Mouse (Mus musculus) liver, postnatal 0 days (tissue): Measurements from ENCODE around the gene Lyst. TPM values are rescaled to one million over a fixed set of nuclear protein-coding genes. Genes with fewer than 3 reads are reported as not detected.

Source experiments
- ATAC-seq: fragments of 200-750 bp; cut with Nextera tagmentation; 2 replicates; pipeline ENCODE4 v1.8.0; 2017; ENCODE audit warnings: mild to moderate bottlenecking, moderate library complexity
- DNase-seq: peaks from one replicate; pipeline ENCODE4 v3.0.0-alpha.2; 2016
- H3K27ac ChIP-seq: fragments of 300-500 bp; sonication (generic); 2 replicates; pipeline ENCODE4 v1.5.1; 2014; ENCODE audit warnings: antibody characterized with exemption, moderate library complexity, mild to moderate bottlenecking, low read depth
- H3K27me3 ChIP-seq: fragments of 300-500 bp; sonication (generic); 2 replicates; pipeline ENCODE4 v1.6.1; 2014; ENCODE audit warnings: low read length, control low read depth, mixed read lengths; ENCODE audit not compliant: insufficient read depth
- H3K36me3 ChIP-seq: fragments of 300-500 bp; sonication (generic); replicated peaks from 2 replicates; pipeline ENCODE4 v1.6.1; 2014; ENCODE audit warnings: mild to moderate bottlenecking, control low read depth, low read length, moderate library complexity, mixed read lengths; ENCODE audit not compliant: insufficient read depth
- H3K4me1 ChIP-seq: fragments of 300-500 bp; sonication (generic); 2 replicates; pipeline ENCODE4 v1.6.1; 2014; ENCODE audit warnings: antibody characterized with exemption, mild to moderate bottlenecking, control low read depth; ENCODE audit not compliant: insufficient read depth
- H3K4me2 ChIP-seq: fragments of 300-500 bp; sonication (generic); 2 replicates; pipeline ENCODE4 v1.6.1; 2014; ENCODE audit warnings: low read depth, mild to moderate bottlenecking, low read length, moderate library complexity, mixed read lengths
- H3K4me3 ChIP-seq: fragments of 300-500 bp; sonication (generic); 2 replicates; pipeline ENCODE4 v1.5.1; 2014; ENCODE audit warnings: low read depth, low read length
- H3K9ac ChIP-seq: fragments of 300-500 bp; sonication (generic); replicated peaks from 2 replicates; pipeline ENCODE4 v1.6.1; 2014; ENCODE audit warnings: mild to moderate bottlenecking, moderate library complexity
- H3K9me3 ChIP-seq: fragments of 300-500 bp; sonication (generic); 2 replicates; pipeline ENCODE4 v1.6.1; 2016; ENCODE audit warnings: mild to moderate bottlenecking, control low read depth, low read length, mixed read lengths
- CTCF ChIP-seq: sonication (generic); IDR thresholded peaks from 2 replicates; pipeline ENCODE4 v1.5.1; 2016; ENCODE audit warnings: antibody characterized with exemption, low read depth
- EP300 ChIP-seq: IDR thresholded peaks from 2 replicates; pipeline ENCODE4 v1.6.1; 2016; ENCODE audit warnings: antibody characterized with exemption, low read depth, mild to moderate bottlenecking
- WGBS: fragments of 180-500 bp; shearing (Covaris S2); extraction: QIAGEN DNeasy Blood & Tissue Kit; methylation state at CpG from one replicate; pipeline ENCODE4 v1.1.7; 2014; ENCODE audit not compliant: insufficient replicate concordance; 5-methylcytosine and 5-hydroxymethylcytosine counted together
- polyA plus RNA-seq: library from polyadenylated mRNA; unstranded; fragments of >200 nt; fragmentation: Nextera tagmentation; extraction: Ambion mirVana; gene quantifications from 2 replicates; pipeline ENCODE4 v1.2.1, GENCODE M21; 2015

The Lyst gene
- polyA plus RNA-seq, 1 experiment from 2014 or later: 5.6 TPM

DNA sequence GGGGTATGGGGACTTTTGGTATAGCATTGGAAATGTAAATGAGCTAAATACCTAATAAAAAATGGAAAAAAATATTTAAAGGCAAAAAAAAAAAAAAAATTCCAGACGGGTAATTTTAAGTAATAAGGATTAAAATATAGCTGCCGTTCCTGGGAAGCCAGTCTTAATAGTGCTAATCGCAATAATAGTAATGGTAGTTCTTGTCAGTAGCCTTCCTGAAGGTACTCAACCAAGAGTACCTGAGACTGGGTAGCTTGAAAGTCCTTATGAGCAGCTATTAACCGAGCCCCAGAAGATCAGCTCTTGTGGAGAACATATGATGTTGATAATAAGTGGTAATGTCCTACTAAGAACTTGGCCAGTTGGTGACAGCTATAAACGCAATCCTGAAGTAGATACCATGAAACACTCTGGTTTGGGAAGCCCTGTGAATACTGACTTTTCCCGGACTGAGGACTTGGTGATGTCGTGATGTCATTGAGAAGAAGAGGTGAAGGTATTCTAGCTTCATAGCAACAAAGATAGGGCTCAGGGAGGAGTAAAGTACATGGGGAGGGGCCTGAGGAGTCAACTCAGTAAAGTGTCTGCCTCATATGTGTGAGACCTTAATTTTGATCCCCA lies 6.3 kb downstream of the Lyst start:
- Histone ChIP-seq H3K36me3 (no peaks in the 10 kb centered on the region), H3K4me1 (peaks cover 3% of the 10 kb centered on the region; the same call in 1 of the 2 replicates), H3K4me2 (no peak overlapping the region), H3K27ac (no peak overlapping the region), H3K27me3 (no peaks in the 10 kb centered on the region), H3K9me3 (no peaks in the 10 kb centered on the region), H3K4me3 (no peak overlapping the region), H3K9ac (no peak overlapping the region)
- TF ChIP-seq CTCF (no peak), EP300 (no peak)
- no peak for DNase-seq
- WGBS: 87% methylated on average over 7 of the region's 7 CpGs
- ATAC-seq: no peak

DNA sequence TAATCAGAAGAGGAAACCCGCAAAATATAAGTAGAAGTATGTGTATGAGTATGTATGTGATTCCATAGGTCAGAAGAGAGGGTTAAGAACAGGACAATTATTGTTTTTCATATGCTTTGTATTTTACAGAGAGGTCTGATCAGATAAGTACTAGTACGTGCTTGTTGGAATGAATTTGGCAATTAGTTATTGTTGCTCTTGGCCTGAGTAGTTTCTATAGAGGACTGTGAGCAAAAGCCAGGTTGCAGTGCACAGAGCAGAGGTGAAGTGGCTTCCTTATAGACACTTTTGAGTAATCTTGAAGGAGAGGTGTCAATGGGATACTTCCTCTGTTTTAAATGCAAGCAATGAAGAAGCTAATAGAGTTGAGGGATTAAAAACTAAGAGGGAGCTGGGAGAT lies 7.7 kb downstream of the Lyst start:
- no peaks in the 10 kb centered on the region for H3K27me3 ChIP-seq
- H3K9ac ChIP-seq: no peak overlapping the region
- H3K27ac ChIP-seq: no peak overlapping the region
- TF ChIP-seq CTCF (no peak), EP300 (no peak)
- H3K9me3 ChIP-seq: no peaks in the 10 kb centered on the region
- no peak overlapping the region for H3K4me2 ChIP-seq
- no peak overlapping the region for H3K4me3 ChIP-seq
- H3K36me3 ChIP-seq: no peaks in the 10 kb centered on the region
- ATAC-seq: no peak
- WGBS: 59% methylated on average over 2 of the region's 2 CpGs
- H3K4me1 ChIP-seq: peaks cover 3% of the 10 kb centered on the region; the same call in 1 of the 2 replicates
- DNase-seq: no peak

DNA sequence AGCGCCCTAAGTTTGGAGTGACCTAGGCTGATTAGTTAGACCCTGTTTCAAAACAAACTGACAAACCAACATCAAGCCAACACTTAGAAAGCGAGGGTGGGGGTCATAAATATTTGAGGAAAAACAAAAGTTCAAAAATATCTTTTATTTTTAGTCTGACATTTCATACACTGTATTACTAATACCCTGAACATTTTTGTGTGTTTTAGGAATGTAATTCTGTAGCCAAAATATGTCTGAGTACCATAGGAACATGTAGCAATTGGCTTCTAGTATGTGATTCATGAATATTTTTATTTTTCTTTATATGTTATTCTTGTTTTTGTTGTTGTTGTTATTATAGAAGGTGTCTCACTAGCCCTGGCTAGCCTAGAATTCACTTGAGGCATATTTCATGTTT lies 11.2 kb downstream of the Lyst start:
- no peak overlapping the region for H3K4me3 ChIP-seq
- H3K27ac ChIP-seq: no peak overlapping the region
- no peak overlapping the region for H3K4me2 ChIP-seq
- 0 out of 2 replicates have a peak, but pooled peaks cover 3% of the 10 kb centered on the region for H3K4me1 ChIP-seq
- H3K9me3 ChIP-seq: no peaks in the 10 kb centered on the region
- ATAC-seq: no peak
- no peak for TF ChIP-seq EP300
- no peak for TF ChIP-seq CTCF
- H3K9ac ChIP-seq: no peak overlapping the region
- H3K36me3 ChIP-seq: no peaks in the 10 kb centered on the region
- DNase-seq: no peak
- 81% methylated on average over 2 of the region's 2 CpGs for WGBS
- no peaks in the 10 kb centered on the region for H3K27me3 ChIP-seq

DNA sequence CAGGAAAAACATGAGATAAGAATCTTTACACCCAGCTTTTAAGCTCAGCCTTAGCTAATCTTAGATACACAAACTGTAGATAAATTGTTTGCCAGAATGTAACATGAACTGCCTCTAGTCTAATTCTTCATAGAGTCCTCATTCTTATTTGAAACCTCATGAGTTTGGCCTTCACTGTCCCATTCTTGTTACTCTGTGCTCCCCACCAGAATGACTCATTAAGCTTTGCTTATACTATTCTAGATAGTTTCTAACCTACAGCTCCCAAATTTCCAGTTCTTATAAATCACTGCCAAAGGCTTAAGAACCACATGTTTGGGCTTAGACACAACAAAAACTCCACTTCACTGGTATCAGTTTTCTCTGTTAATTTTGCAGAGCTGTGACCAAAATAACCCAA lies 16.0 kb downstream of the Lyst start:
- H3K27me3 ChIP-seq: no peaks in the 10 kb centered on the region
- no peaks in the 10 kb centered on the region for H3K9me3 ChIP-seq
- H3K27ac ChIP-seq: no peak overlapping the region
- H3K9ac ChIP-seq: no peak overlapping the region
- no peaks in the 10 kb centered on the region; the same call in 1 of the 2 replicates for H3K36me3 ChIP-seq
- no peak for TF ChIP-seq CTCF
- TF ChIP-seq EP300: no peak
- DNase-seq (no peak), ATAC-seq (no peak)
- H3K4me2 ChIP-seq: no peak overlapping the region
- H3K4me1 ChIP-seq: 0 out of 2 replicates have a peak, but pooled peaks cover 2% of the 10 kb centered on the region
- H3K4me3 ChIP-seq: no peak overlapping the region

DNA sequence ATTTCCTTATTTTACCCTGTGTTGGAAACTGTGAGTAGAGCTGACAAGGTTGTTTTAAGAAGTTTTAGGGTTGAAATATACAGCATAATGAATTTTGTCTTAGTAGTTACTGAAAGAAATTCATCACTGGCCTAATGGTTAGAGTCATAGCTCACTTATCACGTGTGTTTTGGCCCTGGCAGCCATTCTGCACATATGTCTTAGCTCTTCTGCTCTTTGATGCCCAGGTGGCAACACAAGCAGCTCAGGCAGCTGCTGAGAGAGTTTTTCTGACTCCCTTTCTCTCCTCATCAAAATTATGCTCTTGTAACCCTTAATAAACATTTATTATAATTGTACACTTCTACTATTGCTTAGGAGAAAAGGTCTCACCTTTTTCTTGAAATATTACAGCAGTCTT lies 18.1 kb downstream of the Lyst start:
- WGBS: 60% methylated on average over 1 of the region's 1 CpGs
- Histone ChIP-seq H3K4me3 (no peak overlapping the region), H3K4me1 (0 out of 2 replicates have a peak, but pooled peaks cover 2% of the 10 kb centered on the region), H3K27ac (no peak overlapping the region), H3K9ac (no peak overlapping the region), H3K36me3 (peaks cover under 1% of the 10 kb centered on the region; the same call in 1 of the 2 replicates), H3K9me3 (no peaks in the 10 kb centered on the region), H3K4me2 (no peak overlapping the region), H3K27me3 (no peaks in the 10 kb centered on the region)
- TF ChIP-seq CTCF (no peak), EP300 (no peak)
- DNase-seq (no peak), ATAC-seq (no peak)

DNA sequence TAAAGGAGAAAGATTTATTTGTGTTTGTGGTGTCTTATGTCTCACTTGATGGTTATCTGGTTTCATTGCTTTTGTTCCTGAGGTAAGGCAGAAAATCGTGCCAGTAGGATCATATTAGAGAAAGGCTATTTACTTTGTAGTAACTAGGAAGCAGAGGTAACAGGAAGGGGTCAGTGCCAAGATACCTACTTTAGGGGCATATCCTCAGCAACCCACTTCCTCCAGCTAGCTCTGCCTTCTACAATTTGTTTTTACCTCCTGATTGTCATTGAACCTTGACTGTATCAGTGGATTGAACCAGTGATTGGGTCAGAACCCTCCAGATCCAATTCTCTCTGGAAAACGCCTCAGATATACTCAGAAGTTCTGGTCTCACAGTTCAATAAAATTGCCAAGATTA lies 19.5 kb downstream of the Lyst start:
- Histone ChIP-seq H3K27me3 (no peaks in the 10 kb centered on the region), H3K9me3 (no peaks in the 10 kb centered on the region), H3K9ac (no peak overlapping the region), H3K4me2 (no peak overlapping the region), H3K4me1 (0 out of 2 replicates have a peak, but pooled peaks cover 2% of the 10 kb centered on the region), H3K27ac (no peak overlapping the region), H3K36me3 (peaks cover 3% of the 10 kb centered on the region; the same call in 1 of the 2 replicates), H3K4me3 (no peak overlapping the region)
- ATAC-seq (no peak), DNase-seq (no peak)
- WGBS: 59% methylated on average over 2 of the region's 2 CpGs
- TF ChIP-seq CTCF (no peak), EP300 (no peak)

DNA sequence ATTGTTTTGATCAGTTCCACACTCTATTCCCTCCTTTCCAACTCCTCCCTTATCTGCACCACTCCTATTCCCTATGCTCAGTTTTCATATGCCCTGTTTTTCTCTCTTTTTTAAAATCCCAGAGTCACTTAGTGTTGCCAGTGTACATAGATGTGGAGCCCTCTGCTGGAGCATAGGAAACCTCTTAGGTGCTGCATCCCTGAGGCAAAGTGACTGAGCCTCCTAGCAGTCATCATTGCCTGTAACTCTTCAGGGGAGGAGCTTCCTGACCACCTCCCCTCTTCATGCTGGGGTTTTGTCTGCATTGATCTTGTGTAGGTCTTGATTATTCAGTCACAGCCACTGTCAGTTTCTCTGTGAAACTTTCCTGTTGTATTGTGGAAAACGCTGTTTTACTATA lies 22.7 kb downstream of the Lyst start:
- no peaks in the 10 kb centered on the region for H3K27me3 ChIP-seq
- no peaks in the 10 kb centered on the region for H3K9me3 ChIP-seq
- H3K36me3 ChIP-seq: peaks cover 7% of the 10 kb centered on the region
- H3K9ac ChIP-seq: no peak overlapping the region
- no peak overlapping the region for H3K4me3 ChIP-seq
- TF ChIP-seq EP300 (no peak), CTCF (peak; percentile 69)
- no peak overlapping the region for H3K4me2 ChIP-seq
- whole genome bisulfite sequencing: 69% methylated on average over 1 of the region's 1 CpGs
- ATAC-seq: peak; percentile 64
- H3K27ac ChIP-seq: no peak overlapping the region
- H3K4me1 ChIP-seq: 0 out of 2 replicates have a peak, but pooled peaks cover under 1% of the 10 kb centered on the region
- DNase-seq: peak; percentile 19
